Mouse (Mus musculus): Measurements from ENCODE around the gene Elf1. TPM values are rescaled to one million over a fixed set of nuclear protein-coding genes. Genes with fewer than 3 reads are reported as not detected.

Elf1 gene
- polyA plus RNA-seq, 1 experiment from 2014 or later, result 3.7 TPM

DNA sequence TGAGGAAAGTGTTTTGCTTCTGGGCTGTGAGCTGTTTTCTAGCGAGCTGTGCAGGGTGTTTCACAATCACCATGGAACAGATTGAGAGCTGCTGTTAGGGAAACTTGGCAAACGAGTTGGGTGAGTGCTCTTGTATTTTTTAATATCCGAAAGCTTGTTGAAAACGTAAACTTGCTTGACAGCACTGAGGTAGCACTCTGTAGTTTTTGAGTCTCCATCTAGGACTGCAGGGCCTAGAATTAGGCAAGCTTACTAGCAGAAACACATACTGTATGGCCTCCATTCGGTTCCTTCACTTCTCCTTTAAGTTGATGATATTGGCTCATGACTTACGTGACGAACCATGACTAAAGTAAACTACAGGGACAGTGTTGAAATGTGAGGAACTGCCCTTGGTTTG, 68.3 kb downstream of the Elf1 start:
- Histone ChIP-seq H3K27ac (no peak overlapping the region), H3K36me3 (ENCODE audit: poor library complexity, severe bottlenecking) (no peaks in the 10 kb centered on the region), H3K9ac (no peak overlapping the region), H3K4me1 (no peaks in the 10 kb centered on the region), H3K4me3 (no peak overlapping the region), H3K27me3 (no peaks in the 10 kb centered on the region), H3K9me3 (replicated peaks) (no peaks in the 10 kb centered on the region), H3K4me2 (no peak overlapping the region)
- 82% methylated on average over 7 of the region's 7 CpGs for WGBS
- no peak for ATAC-seq

DNA sequence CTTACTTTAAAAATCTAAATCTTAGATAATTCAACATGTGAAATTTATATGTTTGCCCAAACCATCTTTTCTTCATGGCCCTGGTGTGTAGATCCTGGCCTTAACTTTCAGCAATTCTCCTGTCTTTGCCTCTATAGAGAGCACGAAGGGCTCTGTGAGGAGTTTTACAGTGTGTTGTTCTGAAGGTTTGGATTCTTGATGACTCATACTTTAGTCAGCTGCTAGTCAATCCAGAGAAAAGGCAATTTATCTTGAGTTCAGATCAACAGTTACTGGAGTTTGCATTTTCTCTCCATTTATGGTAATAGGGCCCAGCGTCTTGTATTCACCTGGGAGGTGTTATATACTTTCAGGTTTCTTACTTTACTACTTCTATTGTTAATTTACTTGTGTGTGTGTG, 70.9 kb downstream of the Elf1 start:
- no peak overlapping the region for H3K4me2 ChIP-seq
- no peaks in the 10 kb centered on the region for H3K4me1 ChIP-seq
- no peak overlapping the region for H3K27ac ChIP-seq
- no peaks in the 10 kb centered on the region for H3K27me3 ChIP-seq
- no peak for ATAC-seq
- no peaks in the 10 kb centered on the region for H3K9me3 ChIP-seq (replicated peaks)
- 93% methylated on average over 2 of the region's 2 CpGs for WGBS
- no peaks in the 10 kb centered on the region for H3K36me3 ChIP-seq (ENCODE audit: poor library complexity, severe bottlenecking)
- H3K4me3 ChIP-seq, result no peak overlapping the region
- no peak overlapping the region for H3K9ac ChIP-seq

DNA sequence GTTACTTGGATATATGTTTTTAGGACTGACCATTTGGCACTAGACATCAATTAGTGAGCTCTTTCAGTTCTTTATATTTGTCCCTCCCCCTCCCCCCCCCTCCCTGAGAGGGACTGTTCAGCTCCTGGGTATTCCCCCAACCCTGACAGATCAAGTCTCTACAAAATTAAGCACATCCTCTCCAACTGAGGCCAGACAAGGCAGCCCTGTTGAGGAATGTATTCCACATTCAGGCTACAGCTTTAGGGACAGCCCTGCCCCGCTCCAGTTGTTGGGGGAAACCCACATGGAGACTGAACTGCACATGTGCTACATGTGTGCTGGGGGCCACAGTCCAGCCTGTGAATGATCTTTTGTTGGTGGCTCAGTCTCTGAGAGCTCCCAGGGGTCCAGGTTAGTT, 71.9 kb downstream of the Elf1 start:
- ATAC-seq, result no peak
- Histone ChIP-seq H3K27me3 (no peaks in the 10 kb centered on the region), H3K4me3 (no peak overlapping the region), H3K4me1 (no peaks in the 10 kb centered on the region), H3K36me3 (ENCODE audit: poor library complexity, severe bottlenecking) (no peaks in the 10 kb centered on the region), H3K27ac (no peak overlapping the region), H3K4me2 (no peak overlapping the region), H3K9me3 (replicated peaks) (no peaks in the 10 kb centered on the region), H3K9ac (no peak overlapping the region)
- WGBS, result 95% methylated on average over 1 of the region's 1 CpGs

DNA sequence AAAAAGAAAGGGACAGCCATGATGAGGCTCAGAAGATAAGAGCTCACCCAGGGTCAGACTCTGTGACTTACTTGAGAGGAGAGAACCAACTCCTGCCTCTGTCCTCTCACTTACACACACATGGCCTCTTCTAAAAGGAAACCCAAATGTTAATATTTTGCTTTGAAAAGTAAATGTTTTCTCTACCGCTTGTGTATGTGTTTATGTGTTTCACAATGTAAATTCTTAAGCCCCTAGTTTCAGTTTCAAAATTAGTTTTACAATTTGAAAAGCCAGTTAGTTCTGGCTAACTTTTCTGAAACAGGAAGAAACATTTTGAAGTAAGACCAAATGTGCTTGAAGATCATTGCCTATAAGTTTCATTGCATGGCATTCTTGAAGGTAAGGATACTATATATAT, 76.8 kb downstream of the Elf1 start:
- Histone ChIP-seq H3K4me3 (no peak overlapping the region), H3K9ac (no peak overlapping the region), H3K36me3 (ENCODE audit: poor library complexity, severe bottlenecking) (no peaks in the 10 kb centered on the region), H3K4me2 (no peak overlapping the region), H3K27me3 (no peaks in the 10 kb centered on the region), H3K9me3 (replicated peaks) (no peaks in the 10 kb centered on the region), H3K27ac (no peak overlapping the region), H3K4me1 (no peaks in the 10 kb centered on the region)
- no peak for ATAC-seq
- 90% methylated on average over 1 of the region's 1 CpGs for WGBS

GRCm38 (mm10) chr14:79562745-79563144, 81.8 kb downstream of the Elf1 start:
- H3K4me1 ChIP-seq, result no peaks in the 10 kb centered on the region
- no peak overlapping the region for H3K4me2 ChIP-seq
- WGBS, result 23% methylated on average over 5 of the region's 5 CpGs
- no peak for ATAC-seq
- H3K27me3 ChIP-seq, result no peaks in the 10 kb centered on the region
- no peak overlapping the region for H3K9ac ChIP-seq
- H3K4me3 ChIP-seq, result no peak overlapping the region
- H3K36me3 ChIP-seq (ENCODE audit: poor library complexity, severe bottlenecking), result no peaks in the 10 kb centered on the region
- H3K27ac ChIP-seq, result no peak overlapping the region
- H3K9me3 ChIP-seq (replicated peaks), result no peaks in the 10 kb centered on the region

- H3K36me3 ChIP-seq (ENCODE audit: poor library complexity, severe bottlenecking), result no peaks in the 10 kb centered on the region
- no peak for ATAC-seq
- no peak overlapping the region for H3K4me2 ChIP-seq
- no peak overlapping the region for H3K27ac ChIP-seq
- H3K9me3 ChIP-seq (replicated peaks), result no peaks in the 10 kb centered on the region
- no peak overlapping the region for H3K9ac ChIP-seq
- no peaks in the 10 kb centered on the region for H3K27me3 ChIP-seq
- H3K4me3 ChIP-seq, result no peak overlapping the region
- 63% methylated on average over 6 of the region's 6 CpGs for WGBS
- H3K4me1 ChIP-seq, result no peaks in the 10 kb centered on the region
Observed at GRCm38 (mm10) chr14:79564784-79565183, 83.8 kb downstream of the Elf1 start.

DNA sequence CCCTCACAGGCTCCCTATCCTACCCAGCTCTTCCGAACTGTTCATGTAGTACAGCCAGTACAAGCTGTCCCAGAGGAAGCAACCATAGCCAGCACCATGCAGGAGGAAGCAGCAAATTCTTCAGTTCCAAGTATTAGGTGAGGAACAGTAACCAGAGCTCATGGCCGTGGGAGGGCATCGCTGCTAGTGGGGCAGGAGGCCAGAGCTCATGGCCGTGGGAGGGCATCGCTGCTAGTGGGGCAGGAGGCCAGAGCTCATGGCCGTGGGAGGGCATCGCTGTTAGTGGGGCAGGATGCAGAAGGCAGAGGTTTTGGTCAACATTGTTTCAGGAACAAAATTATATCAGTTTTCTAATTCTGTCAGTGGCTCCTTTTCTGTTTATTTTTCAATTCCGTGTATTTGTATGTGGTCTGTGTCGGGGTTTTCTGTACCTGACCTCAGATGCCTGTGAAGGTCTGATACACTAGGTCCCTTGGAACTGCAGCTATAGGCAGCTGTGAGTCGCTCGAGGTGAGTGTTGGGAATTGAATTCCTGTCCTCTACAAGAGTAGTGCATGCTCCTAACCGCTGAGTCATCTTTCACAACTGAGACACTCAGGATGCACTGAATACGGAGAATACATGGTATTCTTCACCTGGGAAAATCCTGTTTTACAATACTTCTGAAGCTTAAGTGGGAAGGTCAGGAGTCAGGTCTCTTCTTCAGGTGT, 92.6 kb downstream of the Elf1 start:
- no peak overlapping the region for H3K4me2 ChIP-seq
- H3K36me3 ChIP-seq (ENCODE audit: poor library complexity, severe bottlenecking), result peaks cover 8% of the 10 kb centered on the region; the same call in 1 of the 2 replicates
- H3K27me3 ChIP-seq, result no peaks in the 10 kb centered on the region
- H3K4me1 ChIP-seq, result no peaks in the 10 kb centered on the region
- H3K9ac ChIP-seq, result no peak overlapping the region
- no peak for ATAC-seq
- H3K9me3 ChIP-seq (replicated peaks), result no peaks in the 10 kb centered on the region
- 92% methylated on average over 13 of the region's 13 CpGs for WGBS
- H3K27ac ChIP-seq, result no peak overlapping the region
- no peak overlapping the region for H3K4me3 ChIP-seq

- no peak for ATAC-seq
- H3K4me3 ChIP-seq, result no peak overlapping the region
- no peak overlapping the region for H3K4me2 ChIP-seq
- H3K9me3 ChIP-seq (replicated peaks), result no peaks in the 10 kb centered on the region
- no peaks in the 10 kb centered on the region for H3K4me1 ChIP-seq
- H3K36me3 ChIP-seq (ENCODE audit: poor library complexity, severe bottlenecking), result peaks cover 8% of the 10 kb centered on the region; the same call in 1 of the 2 replicates
- H3K27me3 ChIP-seq, result no peaks in the 10 kb centered on the region
- H3K27ac ChIP-seq, result no peak overlapping the region
- WGBS, result 79% methylated on average over 1 of the region's 1 CpGs
- no peak overlapping the region for H3K9ac ChIP-seq
Observed at GRCm38 (mm10) chr14:79574361-79574760, 93.4 kb downstream of the Elf1 start.

DNA sequence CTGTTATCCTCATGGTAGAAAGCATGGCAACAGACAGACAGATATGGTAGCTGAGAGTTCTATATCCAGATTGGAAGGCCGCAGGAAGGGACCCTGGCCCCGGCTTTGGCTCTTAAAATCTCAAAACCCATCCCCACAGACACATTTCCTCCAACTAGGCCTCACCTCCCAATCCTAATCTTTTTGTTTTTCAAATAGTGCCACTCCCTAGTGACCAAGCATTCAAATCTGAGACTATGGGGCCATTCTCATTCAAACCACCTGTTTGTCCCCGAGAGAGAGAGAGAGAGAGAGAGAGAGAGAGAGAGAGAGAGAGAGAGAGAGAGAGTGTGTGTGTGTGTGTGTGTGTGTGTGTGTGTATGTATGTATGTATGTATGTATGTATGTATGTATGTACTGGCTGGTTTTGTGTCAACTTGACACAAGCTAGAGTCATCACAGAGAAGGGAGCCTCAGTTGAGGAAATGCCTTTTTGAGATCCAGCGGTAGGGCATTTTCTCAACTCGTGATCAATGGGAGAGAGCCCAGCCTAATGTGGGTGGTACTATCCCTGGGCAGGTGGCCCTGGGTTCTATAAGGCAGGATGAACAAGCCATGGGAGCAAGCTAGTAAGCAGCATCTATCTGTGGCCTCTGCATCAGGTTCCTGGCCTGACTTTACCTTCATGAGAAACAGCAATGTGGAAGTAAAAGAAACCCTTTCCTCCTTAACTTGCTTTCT, 102.7 kb downstream of the Elf1 start:
- Histone ChIP-seq H3K27me3 (no peaks in the 10 kb centered on the region), H3K9me3 (replicated peaks) (no peaks in the 10 kb centered on the region), H3K4me2 (no peak overlapping the region), H3K4me1 (peaks cover 13% of the 10 kb centered on the region), H3K36me3 (ENCODE audit: poor library complexity, severe bottlenecking) (no peaks in the 10 kb centered on the region), H3K27ac (no peak overlapping the region), H3K4me3 (no peak overlapping the region), H3K9ac (no peak overlapping the region)
- WGBS, result 78% methylated on average over 5 of the region's 5 CpGs
- no peak for ATAC-seq

DNA sequence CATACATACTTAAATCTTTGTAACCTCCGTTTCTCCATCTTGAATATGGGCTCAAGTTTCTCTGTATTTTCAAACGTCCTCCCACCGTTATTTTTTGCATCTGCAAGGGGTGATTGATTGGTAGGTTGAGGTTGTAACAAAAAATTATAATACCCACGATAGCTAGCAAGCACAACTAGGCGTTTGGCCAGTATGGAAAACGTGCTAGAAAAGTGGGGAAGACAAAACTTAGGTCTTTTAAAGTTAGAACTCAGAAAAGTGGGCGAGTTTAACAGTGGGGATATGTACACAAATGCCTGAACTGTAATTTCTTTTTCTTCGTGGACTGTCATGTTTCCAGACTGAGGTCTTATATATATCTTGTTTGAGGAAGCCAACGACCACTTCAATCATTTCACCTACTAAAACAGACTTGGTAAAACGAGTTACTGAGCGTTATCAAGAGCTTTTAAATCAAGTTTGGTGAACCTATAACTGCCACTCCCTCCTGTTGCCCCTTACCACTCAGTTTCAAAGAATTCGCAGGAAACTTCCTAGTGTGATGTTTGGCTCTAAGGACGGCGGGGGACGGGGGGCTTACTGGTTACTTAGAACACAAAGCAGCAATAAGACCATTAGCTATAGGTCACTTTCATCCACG, 105.6 kb downstream of the Elf1 start:
- no peaks in the 10 kb centered on the region for H3K27me3 ChIP-seq
- ATAC-seq, result no peak
- peak overlapping the region; percentile 95 for H3K27ac ChIP-seq
- WGBS, result 35% methylated on average over 16 of the region's 16 CpGs
- H3K9ac ChIP-seq, result peak overlapping the region; percentile 75
- H3K4me3 ChIP-seq, result peak overlapping the region; percentile 70
- no peaks in the 10 kb centered on the region; the same call in 1 of the 2 replicates for H3K36me3 ChIP-seq (ENCODE audit: poor library complexity, severe bottlenecking)
- H3K4me2 ChIP-seq, result peak overlapping the region; percentile 73
- peaks cover 25% of the 10 kb centered on the region for H3K4me1 ChIP-seq
- H3K9me3 ChIP-seq (replicated peaks), result no peaks in the 10 kb centered on the region

DNA sequence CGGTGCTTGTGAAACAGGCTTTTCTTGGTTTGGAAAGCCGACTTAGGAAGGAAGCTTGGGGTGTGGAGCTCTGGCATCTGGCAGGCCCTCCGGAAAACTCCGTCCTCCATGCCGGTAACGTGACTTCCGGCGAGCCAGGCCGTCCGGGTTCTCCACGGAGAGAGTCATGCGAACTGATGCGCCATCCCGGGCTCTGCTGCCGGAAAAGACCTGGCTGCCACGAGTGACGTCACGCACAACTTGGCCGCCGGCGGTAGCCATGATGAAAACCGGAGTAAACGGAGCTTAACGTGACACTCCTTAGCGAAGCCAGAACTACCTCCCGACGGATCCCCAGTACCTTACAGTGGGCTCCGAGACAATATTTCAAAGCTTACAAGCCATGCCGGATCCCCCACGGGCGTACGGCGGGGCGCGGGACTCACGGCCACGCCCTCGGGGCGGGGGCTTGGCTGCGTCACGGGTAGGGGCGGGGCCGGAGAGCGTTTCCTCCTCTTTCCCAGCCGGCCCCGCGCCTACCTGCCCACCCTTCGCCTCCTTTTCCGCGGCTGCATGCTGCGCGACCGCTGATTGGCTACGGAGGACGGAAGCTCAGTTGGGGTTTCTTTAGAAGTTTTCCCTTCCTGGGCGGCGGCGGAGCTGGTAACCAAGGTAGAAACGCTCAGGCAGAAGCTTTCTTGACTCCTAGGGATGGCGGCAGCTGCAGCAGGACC, 106.3 kb downstream of the Elf1 start, which contains the start of gene Sugt1:
Gene Sugt1 (plus strand): TSS at position 553 of the 713 bp plus-strand sequence.
- peak within 1 kb of the TSS; percentile 95 for H3K27ac ChIP-seq
- peak within 1 kb of the TSS; percentile 73 for H3K4me2 ChIP-seq
- H3K4me3 ChIP-seq, result peak within 1 kb of the TSS; percentile 70
- no peaks in the 10 kb centered on the region for H3K9me3 ChIP-seq (replicated peaks)
- no peaks in the 10 kb centered on the region for H3K27me3 ChIP-seq
- H3K9ac ChIP-seq, result peak within 1 kb of the TSS; percentile 75
- ATAC-seq, result peak; percentile 99
- peaks cover under 1% of the 10 kb centered on the region; the same call in 1 of the 2 replicates for H3K36me3 ChIP-seq (ENCODE audit: poor library complexity, severe bottlenecking)
- WGBS, result under 1% methylated on average over 51 of the region's 60 CpGs
- peaks cover 25% of the 10 kb centered on the region for H3K4me1 ChIP-seq

DNA sequence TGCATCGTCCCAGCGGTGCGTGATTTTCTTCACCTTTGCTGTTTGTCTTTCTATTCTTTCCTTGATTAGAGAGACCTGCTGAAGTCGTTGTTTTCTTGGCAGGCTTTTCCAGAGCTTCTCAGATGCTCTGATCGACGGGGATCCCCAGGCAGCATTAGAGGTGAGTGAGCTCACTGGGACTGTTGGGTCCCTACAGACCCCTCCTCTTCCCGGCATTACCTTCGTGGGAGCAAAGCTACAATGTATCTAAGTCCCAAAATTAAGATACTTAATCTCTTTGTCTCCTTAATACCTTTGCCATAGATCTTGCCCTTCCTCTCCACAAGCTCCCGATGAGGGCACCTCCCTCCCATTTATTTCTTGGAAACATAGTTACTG, 106.8 kb downstream of the Elf1 start:
- Histone ChIP-seq H3K27me3 (no peaks in the 10 kb centered on the region), H3K9me3 (replicated peaks) (no peaks in the 10 kb centered on the region)
- WGBS, result 2% methylated on average over 9 of the region's 9 CpGs

More for the DNA sequence above, 106.8 kb downstream of the Elf1 start:
- Histone ChIP-seq H3K27ac (peak overlapping the region; percentile 95), H3K9ac (peak overlapping the region; percentile 75), H3K4me2 (peak overlapping the region; percentile 73), H3K4me1 (peaks cover 25% of the 10 kb centered on the region), H3K4me3 (peak overlapping the region; percentile 70), H3K36me3 (ENCODE audit: poor library complexity, severe bottlenecking) (peaks cover 5% of the 10 kb centered on the region; the same call in 1 of the 2 replicates)
- ATAC-seq, result peak; percentile 52

Data from forebrain, embryonic 13.5 days (tissue).